Mouse (Mus musculus) spleen, adult 2 months (tissue): ENCODE measurements around the gene Pus1.

Experiments used
- CTCF ChIP-seq: fragments of 200-500 bp; IDR thresholded peaks from 2 replicates; pipeline ENCODE4 v1.5.1; 2011; ENCODE audit warnings: mild to moderate bottlenecking, inconsistent platforms; ENCODE audit not compliant: insufficient read depth, insufficient read length, insufficient replicate concordance; ENCODE audit errors: extremely low read depth
- POLR2A ChIP-seq: fragments of 200-500 bp; IDR thresholded peaks from 2 replicates; pipeline ENCODE4 v1.6.1; 2011; ENCODE audit warnings: low read depth, low read length, inconsistent platforms

DNA sequence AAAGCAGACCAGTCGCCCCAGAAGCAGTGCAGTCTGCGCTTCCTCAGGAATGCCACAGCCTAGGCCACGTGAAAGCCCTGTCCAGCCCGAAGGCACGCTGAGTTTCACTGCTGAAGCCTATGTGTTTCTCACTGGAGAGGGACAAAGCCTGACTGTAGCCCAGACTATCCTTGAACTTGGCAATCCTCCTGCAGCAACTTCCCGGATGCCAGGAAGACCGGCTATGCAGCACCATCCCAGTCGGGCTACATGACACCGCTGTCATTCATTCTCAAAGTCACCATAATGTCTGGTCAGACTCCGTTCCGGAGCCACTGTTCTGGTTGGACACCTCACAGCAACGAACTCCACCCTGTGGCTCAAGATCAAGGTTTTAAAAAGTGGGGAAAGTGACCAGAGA is 2.2 kb downstream of the Pus1 start:
- TF ChIP-seq CTCF (no peak), POLR2A (no peak)
